Mouse (Mus musculus): ENCODE results near the gene Klhl29. TPM values are rescaled to one million over a fixed set of nuclear protein-coding genes. Genes with fewer than 3 reads are reported as not detected.

The Klhl29 gene
- polyA plus RNA-seq, 2 experiments: 4.9 to 14.0 TPM

GRCm38 (mm10) chr12:5296422-5296821 lies 79.1 kb downstream of the Klhl29 start:
- DNase-seq (ENCODE audit: low spot score) (no peak), ATAC-seq (ENCODE audit: low FRiP score, low read depth) (no peak)
- Histone ChIP-seq H3K27ac (replicated peaks; ENCODE audit: low read depth, low read length) (no peak overlapping the region), H3K9me3 (ENCODE audit: control insufficient read depth, low read length) (no peaks in the 10 kb centered on the region), H3K36me3 (ENCODE audit: control insufficient read depth, insufficient read depth, low read length) (no peaks in the 10 kb centered on the region), H3K4me2 (replicated peaks; ENCODE audit: low read depth, low read length, severe bottlenecking) (no peak overlapping the region), H3K9ac (ENCODE audit: low read depth, low read length, severe bottlenecking) (no peak overlapping the region), H3K4me1 (ENCODE audit: control insufficient read depth, insufficient read depth, low read length) (peaks cover 20% of the 10 kb centered on the region), H3K27me3 (ENCODE audit: control insufficient read depth, insufficient read depth, low read length) (no peaks in the 10 kb centered on the region), H3K4me3 (replicated peaks; ENCODE audit: low read length) (no peak overlapping the region)
- TF ChIP-seq POLR2A (IDR thresholded peaks at IDR 0.05; ENCODE audit: borderline replicate concordance, extremely low read depth, insufficient read depth, insufficient read length): no peak
- 64% methylated on average over 7 of the region's 7 CpGs for WGBS

DNA sequence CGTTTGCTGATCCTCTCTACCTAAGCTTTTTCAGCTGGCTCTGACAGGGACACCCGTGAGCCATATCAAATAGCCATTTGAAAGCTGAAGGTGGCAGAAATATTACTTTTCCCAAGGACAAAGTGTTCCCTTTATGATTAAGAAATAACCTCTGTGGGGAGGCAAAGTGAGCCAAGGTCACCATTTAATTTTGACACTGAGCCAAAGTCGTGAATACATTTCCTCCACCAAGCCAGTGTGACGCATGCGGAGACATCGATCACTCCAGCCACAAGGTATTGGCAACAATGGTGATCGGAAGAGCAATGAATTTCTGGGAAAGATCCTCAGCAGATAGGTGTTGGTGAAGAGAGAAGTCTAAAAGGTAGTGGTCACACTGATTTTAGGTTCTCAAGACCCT lies 83.2 kb downstream of the Klhl29 start:
- Histone ChIP-seq H3K9me3 (ENCODE audit: control insufficient read depth, low read length) (no peaks in the 10 kb centered on the region), H3K4me2 (replicated peaks; ENCODE audit: low read depth, low read length, severe bottlenecking) (no peak overlapping the region), H3K27me3 (ENCODE audit: control insufficient read depth, insufficient read depth, low read length) (no peaks in the 10 kb centered on the region), H3K36me3 (ENCODE audit: control insufficient read depth, insufficient read depth, low read length) (no peaks in the 10 kb centered on the region; the same call in 1 of the 2 replicates), H3K9ac (ENCODE audit: low read depth, low read length, severe bottlenecking) (no peak overlapping the region), H3K4me3 (replicated peaks; ENCODE audit: low read length) (no peak overlapping the region), H3K27ac (replicated peaks; ENCODE audit: low read depth, low read length) (no peak overlapping the region), H3K4me1 (ENCODE audit: control insufficient read depth, insufficient read depth, low read length) (no peaks in the 10 kb centered on the region)
- DNase-seq (ENCODE audit: low spot score) (no peak), ATAC-seq (ENCODE audit: low FRiP score, low read depth) (no peak)
- 88% methylated on average over 7 of the region's 7 CpGs for WGBS
- no peak for TF ChIP-seq POLR2A (IDR thresholded peaks at IDR 0.05; ENCODE audit: borderline replicate concordance, extremely low read depth, insufficient read depth, insufficient read length)

- Histone ChIP-seq H3K36me3 (ENCODE audit: control insufficient read depth, insufficient read depth, low read length) (peaks cover 7% of the 10 kb centered on the region; the same call in 1 of the 2 replicates), H3K9me3 (ENCODE audit: control insufficient read depth, low read length) (no peaks in the 10 kb centered on the region), H3K4me3 (replicated peaks; ENCODE audit: low read length) (no peak overlapping the region), H3K4me2 (replicated peaks; ENCODE audit: low read depth, low read length, severe bottlenecking) (no peak overlapping the region), H3K27ac (replicated peaks; ENCODE audit: low read depth, low read length) (no peak overlapping the region), H3K9ac (ENCODE audit: low read depth, low read length, severe bottlenecking) (no peak overlapping the region), H3K4me1 (ENCODE audit: control insufficient read depth, insufficient read depth, low read length) (no peaks in the 10 kb centered on the region; the same call in 1 of the 2 replicates), H3K27me3 (ENCODE audit: control insufficient read depth, insufficient read depth, low read length) (no peaks in the 10 kb centered on the region)
- no peak for TF ChIP-seq POLR2A (IDR thresholded peaks at IDR 0.05; ENCODE audit: borderline replicate concordance, extremely low read depth, insufficient read depth, insufficient read length)
- no peak for DNase-seq (ENCODE audit: low spot score)
- WGBS: 78% methylated on average over 11 of the region's 11 CpGs
- ATAC-seq (ENCODE audit: low FRiP score, low read depth): no peak
These were observed 89.9 kb downstream of the Klhl29 start for GRCm38 (mm10) chr12:5285579-5285978.

GRCm38 (mm10) chr12:5284961-5285360 lies 90.5 kb downstream of the Klhl29 start:
- H3K9ac ChIP-seq (ENCODE audit: low read depth, low read length, severe bottlenecking): no peak overlapping the region
- ATAC-seq (ENCODE audit: low FRiP score, low read depth) (no peak), DNase-seq (ENCODE audit: low spot score) (no peak)
- 94% methylated on average over 6 of the region's 6 CpGs for WGBS
- no peak for TF ChIP-seq POLR2A (IDR thresholded peaks at IDR 0.05; ENCODE audit: borderline replicate concordance, extremely low read depth, insufficient read depth, insufficient read length)
- H3K36me3 ChIP-seq (ENCODE audit: control insufficient read depth, insufficient read depth, low read length): peaks cover 7% of the 10 kb centered on the region; the same call in 1 of the 2 replicates
- H3K4me1 ChIP-seq (ENCODE audit: control insufficient read depth, insufficient read depth, low read length): peaks cover 1% of the 10 kb centered on the region
- no peak overlapping the region for H3K4me2 ChIP-seq (replicated peaks; ENCODE audit: low read depth, low read length, severe bottlenecking)
- H3K4me3 ChIP-seq (replicated peaks; ENCODE audit: low read length): no peak overlapping the region
- no peak overlapping the region for H3K27ac ChIP-seq (replicated peaks; ENCODE audit: low read depth, low read length)
- H3K27me3 ChIP-seq (ENCODE audit: control insufficient read depth, insufficient read depth, low read length): no peaks in the 10 kb centered on the region
- no peaks in the 10 kb centered on the region for H3K9me3 ChIP-seq (ENCODE audit: control insufficient read depth, low read length)

DNA sequence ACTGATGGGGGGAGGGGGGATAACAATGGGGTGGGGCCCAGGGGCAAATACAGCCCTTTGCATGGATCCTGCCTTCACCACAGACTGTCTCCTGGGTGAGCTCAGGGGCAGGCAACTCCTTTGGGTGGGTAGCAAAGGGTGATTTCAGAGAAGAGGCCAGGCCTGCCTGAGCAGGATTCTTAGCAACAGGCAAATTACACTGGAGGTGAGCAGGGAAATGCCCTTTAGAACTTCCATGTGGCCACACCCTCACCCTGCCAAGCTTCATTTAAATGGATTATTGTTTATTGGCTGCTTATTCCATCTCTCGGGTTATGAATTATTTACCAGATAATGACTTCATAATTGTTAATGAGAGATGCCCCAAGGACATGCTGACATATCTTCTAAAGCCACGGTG lies 91.8 kb downstream of the Klhl29 start:
- peaks cover 6% of the 10 kb centered on the region for H3K4me1 ChIP-seq (ENCODE audit: control insufficient read depth, insufficient read depth, low read length)
- no peaks in the 10 kb centered on the region for H3K9me3 ChIP-seq (ENCODE audit: control insufficient read depth, low read length)
- no peak for DNase-seq (ENCODE audit: low spot score)
- no peak overlapping the region for H3K27ac ChIP-seq (replicated peaks; ENCODE audit: low read depth, low read length)
- H3K4me3 ChIP-seq (replicated peaks; ENCODE audit: low read length): no peak overlapping the region
- no peak overlapping the region for H3K4me2 ChIP-seq (replicated peaks; ENCODE audit: low read depth, low read length, severe bottlenecking)
- ATAC-seq (ENCODE audit: low FRiP score, low read depth): no peak
- H3K27me3 ChIP-seq (ENCODE audit: control insufficient read depth, insufficient read depth, low read length): no peaks in the 10 kb centered on the region
- peaks cover 7% of the 10 kb centered on the region; the same call in 1 of the 2 replicates for H3K36me3 ChIP-seq (ENCODE audit: control insufficient read depth, insufficient read depth, low read length)
- WGBS: 65% methylated on average over 2 of the region's 2 CpGs
- TF ChIP-seq POLR2A (IDR thresholded peaks at IDR 0.05; ENCODE audit: borderline replicate concordance, extremely low read depth, insufficient read depth, insufficient read length): no peak
- H3K9ac ChIP-seq (ENCODE audit: low read depth, low read length, severe bottlenecking): no peak overlapping the region

DNA sequence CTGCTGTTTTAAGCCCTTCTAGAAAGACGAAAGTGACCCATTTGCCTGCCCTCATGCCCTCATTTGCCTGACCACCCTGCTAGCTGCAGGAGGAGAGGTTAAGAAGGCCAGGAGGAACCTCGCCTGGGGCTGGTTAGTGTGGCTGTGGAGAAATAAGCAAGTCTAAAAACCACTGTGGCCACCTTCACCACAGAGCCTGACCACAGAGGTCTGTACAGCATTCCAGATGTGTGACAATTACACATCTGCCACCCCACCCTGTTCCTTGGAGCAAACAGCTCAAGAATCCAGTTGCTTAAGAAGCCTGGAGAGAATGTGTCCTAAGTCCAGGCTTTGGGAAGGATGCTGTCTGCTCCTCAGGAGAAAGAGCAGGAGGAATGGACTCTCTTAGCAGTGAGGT lies 92.9 kb downstream of the Klhl29 start:
- Histone ChIP-seq H3K9ac (ENCODE audit: low read depth, low read length, severe bottlenecking) (no peak overlapping the region), H3K27ac (replicated peaks; ENCODE audit: low read depth, low read length) (no peak overlapping the region), H3K36me3 (ENCODE audit: control insufficient read depth, insufficient read depth, low read length) (0 out of 2 replicates have a peak, but pooled peaks cover 7% of the 10 kb centered on the region), H3K27me3 (ENCODE audit: control insufficient read depth, insufficient read depth, low read length) (no peaks in the 10 kb centered on the region), H3K9me3 (ENCODE audit: control insufficient read depth, low read length) (no peaks in the 10 kb centered on the region), H3K4me2 (replicated peaks; ENCODE audit: low read depth, low read length, severe bottlenecking) (no peak overlapping the region), H3K4me3 (replicated peaks; ENCODE audit: low read length) (no peak overlapping the region), H3K4me1 (ENCODE audit: control insufficient read depth, insufficient read depth, low read length) (peaks cover 6% of the 10 kb centered on the region)
- no peak for ATAC-seq (ENCODE audit: low FRiP score, low read depth)
- WGBS: 63% methylated on average over 2 of the region's 2 CpGs
- TF ChIP-seq POLR2A (IDR thresholded peaks at IDR 0.05; ENCODE audit: borderline replicate concordance, extremely low read depth, insufficient read depth, insufficient read length): no peak
- DNase-seq (ENCODE audit: low spot score): no peak

Data from limb, embryonic 14.5 days (tissue).